Mouse (Mus musculus) forebrain, embryonic 10.5 days (tissue): Measurements from ENCODE around the gene Hopx. TPM values are rescaled to one million over a fixed set of nuclear protein-coding genes. Genes with fewer than 3 reads are reported as not detected.
A peak's percentile ranks its signal among the peaks of the same experiment; 100 is the strongest.

Experiments used
- DNase-seq: peaks from one replicate; pipeline ENCODE4 v3.0.0-alpha.2; 2017; ENCODE audit warnings: low spot score; ENCODE audit errors: extremely low spot score
- H3K27ac ChIP-seq: fragments of 300-500 bp; sonication (generic); 2 replicates; pipeline ENCODE4 v1.5.1; 2016; ENCODE audit warnings: mild to moderate bottlenecking
- H3K27me3 ChIP-seq: fragments of 300-500 bp; sonication (generic); 2 replicates; pipeline ENCODE4 v1.6.1; 2016; ENCODE audit warnings: mild to moderate bottlenecking; ENCODE audit not compliant: poor library complexity, severe bottlenecking
- H3K36me3 ChIP-seq: fragments of 300-500 bp; sonication (generic); replicated peaks from 2 replicates; pipeline ENCODE4 v1.6.1; 2016; ENCODE audit warnings: mild to moderate bottlenecking, moderate library complexity
- H3K4me1 ChIP-seq: fragments of 300-500 bp; sonication (generic); 2 replicates; pipeline ENCODE4 v1.6.1; 2016
- H3K4me3 ChIP-seq: fragments of 300-500 bp; sonication (generic); 2 replicates; pipeline ENCODE4 v1.5.1; 2016; ENCODE audit warnings: mild to moderate bottlenecking, moderate library complexity
- H3K9me3 ChIP-seq: fragments of 300-500 bp; sonication (generic); 2 replicates; pipeline ENCODE4 v1.6.1; 2016; ENCODE audit warnings: mild to moderate bottlenecking, moderate library complexity
- WGBS: fragments of 180-500 bp; shearing (Covaris S2); methylation state at CpG from one replicate; pipeline ENCODE4 v1.1.7; 2016; 5-methylcytosine and 5-hydroxymethylcytosine counted together
- polyA plus RNA-seq: library from polyadenylated mRNA; unstranded; fragments of >200 nt; fragmentation: Nextera tagmentation; extraction: Ambion mirVana; gene quantifications from 2 replicates; pipeline ENCODE4 v1.2.1, GENCODE M21; 2016

Hopx gene
- polyA plus RNA-seq, 1 experiment from 2014 or later = 0.55 TPM

- 81% methylated on average over 3 of the region's 3 CpGs for WGBS
- H3K4me1 ChIP-seq = no peaks in the 10 kb centered on the region
- no peak for DNase-seq
Measured at GRCm38 (mm10) chr5:77071626-77072025, 43.3 kb downstream of the Hopx start.

GRCm38 (mm10) chr5:77070987-77071386 is 43.9 kb downstream of the Hopx start:
- H3K9me3 ChIP-seq = no peaks in the 10 kb centered on the region
- no peak overlapping the region for H3K27ac ChIP-seq
- no peak for DNase-seq
- no peaks in the 10 kb centered on the region for H3K36me3 ChIP-seq
- no peak overlapping the region for H3K4me3 ChIP-seq
- WGBS = 90% methylated on average over 2 of the region's 2 CpGs
- no peaks in the 10 kb centered on the region for H3K4me1 ChIP-seq
- 0 out of 2 replicates have a peak, but pooled peaks cover 4% of the 10 kb centered on the region for H3K27me3 ChIP-seq

More at GRCm38 (mm10) chr5:77071626-77072025, 43.3 kb downstream of the Hopx start:
- H3K4me3 ChIP-seq = no peak overlapping the region
- H3K27ac ChIP-seq = no peak overlapping the region
- 0 out of 2 replicates have a peak, but pooled peaks cover 4% of the 10 kb centered on the region for H3K27me3 ChIP-seq
- H3K36me3 ChIP-seq = no peaks in the 10 kb centered on the region
- peaks cover under 1% of the 10 kb centered on the region; the same call in 1 of the 2 replicates for H3K9me3 ChIP-seq

- H3K9me3 ChIP-seq = no peaks in the 10 kb centered on the region
- no peak for DNase-seq
Measured at GRCm38 (mm10) chr5:77067321-77067720, 47.6 kb downstream of the Hopx start.

GRCm38 (mm10) chr5:77061372-77062038 is 53.4 kb downstream of the Hopx start:
- DNase-seq = peak; percentile 72
- no peaks in the 10 kb centered on the region for H3K36me3 ChIP-seq
- WGBS = 38% methylated on average over 17 of the region's 17 CpGs

More at GRCm38 (mm10) chr5:77067321-77067720, 47.6 kb downstream of the Hopx start:
- WGBS = 87% methylated on average over 8 of the region's 8 CpGs
- no peak overlapping the region for H3K27ac ChIP-seq
- no peak overlapping the region for H3K4me3 ChIP-seq
- no peaks in the 10 kb centered on the region for H3K27me3 ChIP-seq
- H3K4me1 ChIP-seq = no peaks in the 10 kb centered on the region
- H3K36me3 ChIP-seq = no peaks in the 10 kb centered on the region

GRCm38 (mm10) chr5:77060363-77060762 is 54.6 kb downstream of the Hopx start:
- no peaks in the 10 kb centered on the region for H3K9me3 ChIP-seq
- H3K36me3 ChIP-seq = no peaks in the 10 kb centered on the region
- peaks cover 37% of the 10 kb centered on the region for H3K27me3 ChIP-seq
- peaks cover 40% of the 10 kb centered on the region for H3K4me1 ChIP-seq
- DNase-seq = no peak
- WGBS = 26% methylated on average over 10 of the region's 10 CpGs
- H3K4me3 ChIP-seq = no peak overlapping the region
- 0 out of 2 replicates have a peak overlapping the region, but pooled peaks have one; percentile 3 for H3K27ac ChIP-seq

More at GRCm38 (mm10) chr5:77061372-77062038, 53.4 kb downstream of the Hopx start:
- peaks cover 40% of the 10 kb centered on the region for H3K4me1 ChIP-seq
- no peak overlapping the region for H3K27ac ChIP-seq
- H3K27me3 ChIP-seq = peaks cover 31% of the 10 kb centered on the region
- H3K9me3 ChIP-seq = no peaks in the 10 kb centered on the region
- no peak overlapping the region for H3K4me3 ChIP-seq

GRCm38 (mm10) chr5:77056881-77057440 is 58.0 kb downstream of the Hopx start:
- H3K27ac ChIP-seq = no peak overlapping the region
- H3K4me1 ChIP-seq = peaks cover 40% of the 10 kb centered on the region
- H3K27me3 ChIP-seq = peaks cover 59% of the 10 kb centered on the region
- H3K4me3 ChIP-seq = no peak overlapping the region
- 37% methylated on average over 12 of the region's 12 CpGs for WGBS
- H3K9me3 ChIP-seq = no peaks in the 10 kb centered on the region
- DNase-seq = no peak
- H3K36me3 ChIP-seq = no peaks in the 10 kb centered on the region

- no peak for DNase-seq
- WGBS = 94% methylated on average over 5 of the region's 5 CpGs
Measured at GRCm38 (mm10) chr5:77052616-77053015, 62.3 kb downstream of the Hopx start.

GRCm38 (mm10) chr5:77044362-77044761 is 70.6 kb downstream of the Hopx start:
- no peaks in the 10 kb centered on the region for H3K4me1 ChIP-seq

More at GRCm38 (mm10) chr5:77052616-77053015, 62.3 kb downstream of the Hopx start:
- no peaks in the 10 kb centered on the region for H3K9me3 ChIP-seq
- H3K27ac ChIP-seq = no peak overlapping the region
- H3K36me3 ChIP-seq = no peaks in the 10 kb centered on the region
- peaks cover 10% of the 10 kb centered on the region for H3K4me1 ChIP-seq
- H3K4me3 ChIP-seq = no peak overlapping the region
- H3K27me3 ChIP-seq = peaks cover 30% of the 10 kb centered on the region

GRCm38 (mm10) chr5:77039391-77039790 is 75.5 kb downstream of the Hopx start:
- Histone ChIP-seq H3K27me3 (peaks cover 13% of the 10 kb centered on the region; the same call in 1 of the 2 replicates), H3K4me1 (peaks cover 3% of the 10 kb centered on the region; the same call in 1 of the 2 replicates), H3K27ac (no peak overlapping the region), H3K36me3 (no peaks in the 10 kb centered on the region), H3K9me3 (peaks cover 4% of the 10 kb centered on the region; the same call in 1 of the 2 replicates), H3K4me3 (no peak overlapping the region)
- DNase-seq = no peak

More at GRCm38 (mm10) chr5:77044362-77044761, 70.6 kb downstream of the Hopx start:
- no peaks in the 10 kb centered on the region for H3K36me3 ChIP-seq
- WGBS = 82% methylated on average over 5 of the region's 5 CpGs
- H3K4me3 ChIP-seq = no peak overlapping the region
- no peak overlapping the region for H3K27ac ChIP-seq
- H3K9me3 ChIP-seq = no peaks in the 10 kb centered on the region
- H3K27me3 ChIP-seq = no peaks in the 10 kb centered on the region
- DNase-seq = no peak

- peaks cover 3% of the 10 kb centered on the region; the same call in 1 of the 2 replicates for H3K4me1 ChIP-seq
- WGBS = 92% methylated on average over 10 of the region's 10 CpGs
- DNase-seq = no peak
Measured at GRCm38 (mm10) chr5:77038451-77038850, 76.5 kb downstream of the Hopx start.

More at GRCm38 (mm10) chr5:77038451-77038850, 76.5 kb downstream of the Hopx start:
- H3K27me3 ChIP-seq = peaks cover 18% of the 10 kb centered on the region; the same call in 1 of the 2 replicates
- no peak overlapping the region for H3K27ac ChIP-seq
- peaks cover 4% of the 10 kb centered on the region; the same call in 1 of the 2 replicates for H3K9me3 ChIP-seq
- H3K4me3 ChIP-seq = no peak overlapping the region
- H3K36me3 ChIP-seq = no peaks in the 10 kb centered on the region

Other genes with a start within 250 kb of the Hopx start
- gene Aasdh, start 209.6 kb downstream of the Hopx start, polyA plus RNA-seq = 24.4 and 26.0 TPM in 2 replicates
- gene Paics, start 163.8 kb downstream of the Hopx start, polyA plus RNA-seq = 543 and 561 TPM in 2 replicates
- 63.7 and 70.1 TPM in 2 replicates for gene Ppat, start 163.5 kb downstream of the Hopx start, polyA plus RNA-seq
- gene Srp72, start 140.4 kb downstream of the Hopx start, polyA plus RNA-seq = 80.8 and 81.1 TPM in 2 replicates
- not detected in 2 replicates for gene Arl9, start 111.1 kb downstream of the Hopx start, polyA plus RNA-seq
- gene Thegl, start 99.1 kb downstream of the Hopx start, polyA plus RNA-seq = 0.25 and 0.26 TPM in 2 replicates
- 0.64 and 1.1 TPM in 2 replicates for gene Spink2, start 96.3 kb upstream of the Hopx start, polyA plus RNA-seq
- gene Rest, start 150.4 kb upstream of the Hopx start, polyA plus RNA-seq = 21.6 and 22.3 TPM in 2 replicates
- 36.9 and 38.9 TPM in 2 replicates for gene Noa1, start 195.0 kb upstream of the Hopx start, polyA plus RNA-seq
- 111 and 113 TPM in 2 replicates for gene Polr2b, start 195.0 kb upstream of the Hopx start, polyA plus RNA-seq